Mouse (Mus musculus) mouse trophoblast stem cell (cell line): ENCODE data around the gene Pds5b.
"Not testable (repeated sequence)": the region's sequence is repeated elsewhere in the genome, so short reads cannot be mapped to it uniquely, and the experiment has no call there.

Experiments used
- in situ Hi-C, 2 experiments: fragments of 300-500 bp; cut with MseI, MboI; formaldehyde crosslinking; loops; 2 replicates in 1 of 2; 3 replicates in 1 of 2; pipeline ENCODE4 v1.15.1; 2025

Pds5b gene

DNA sequence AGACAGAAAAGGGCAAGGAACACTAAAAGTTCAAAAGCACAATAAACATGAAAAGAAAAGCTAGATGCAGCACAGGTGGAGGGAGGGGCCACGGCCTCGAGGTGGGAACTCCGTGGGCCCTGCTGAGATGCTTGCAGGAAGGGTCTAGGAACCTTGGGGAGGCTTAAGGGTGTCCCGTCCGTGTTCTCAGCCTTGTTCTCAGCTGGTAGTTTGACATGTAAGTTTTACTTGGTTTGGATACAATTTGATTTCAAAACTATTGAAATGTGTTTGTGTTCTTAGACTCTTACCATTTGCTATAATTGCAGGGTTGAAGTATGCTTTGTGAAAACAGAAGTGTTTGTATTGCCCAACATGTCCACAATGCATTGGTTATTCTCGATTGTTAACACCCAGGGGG lies 149.2 kb downstream of the Pds5b start:
- in situ Hi-C loops, result no loop called here

DNA sequence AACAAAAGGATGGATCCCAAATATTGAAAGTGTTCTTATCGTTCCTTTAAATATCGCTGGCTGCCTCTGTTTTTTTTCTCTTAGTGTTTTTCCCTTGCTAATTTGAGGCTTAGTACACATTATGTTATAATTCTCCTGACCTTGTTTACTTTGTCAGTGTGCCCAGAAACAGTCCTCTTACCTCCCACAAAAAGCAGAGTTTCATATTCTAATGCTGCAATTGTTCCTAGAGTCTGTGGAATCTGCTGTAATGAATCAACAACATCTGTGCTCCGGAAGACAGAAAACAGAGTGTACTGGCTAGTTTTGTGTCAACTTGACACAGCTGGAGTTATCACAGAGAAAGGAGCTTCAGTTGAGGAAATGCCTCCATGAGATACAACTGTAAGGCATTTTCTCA lies 149.8 kb downstream of the Pds5b start:
- in situ Hi-C loops, result no loop called here

DNA sequence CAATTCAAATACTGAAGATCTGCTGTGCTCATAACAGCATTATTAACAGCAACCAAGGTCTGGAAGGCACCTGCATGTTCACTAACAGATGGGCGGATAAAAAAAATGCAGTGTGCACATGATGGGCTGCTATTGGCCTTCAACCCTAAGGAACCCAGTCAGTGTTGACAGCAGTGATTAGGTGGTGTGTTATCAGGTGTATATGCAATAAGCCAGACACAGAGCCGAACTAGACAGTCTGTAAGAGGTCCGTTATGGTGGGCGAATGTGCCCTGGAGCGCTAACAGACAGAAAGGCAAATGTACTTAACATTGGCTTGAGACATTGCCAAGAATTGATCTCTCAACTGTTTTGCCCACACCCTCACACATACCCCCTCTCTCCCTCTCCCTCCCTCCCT lies 156.0 kb downstream of the Pds5b start:
- in situ Hi-C loops, result no loop called here

DNA sequence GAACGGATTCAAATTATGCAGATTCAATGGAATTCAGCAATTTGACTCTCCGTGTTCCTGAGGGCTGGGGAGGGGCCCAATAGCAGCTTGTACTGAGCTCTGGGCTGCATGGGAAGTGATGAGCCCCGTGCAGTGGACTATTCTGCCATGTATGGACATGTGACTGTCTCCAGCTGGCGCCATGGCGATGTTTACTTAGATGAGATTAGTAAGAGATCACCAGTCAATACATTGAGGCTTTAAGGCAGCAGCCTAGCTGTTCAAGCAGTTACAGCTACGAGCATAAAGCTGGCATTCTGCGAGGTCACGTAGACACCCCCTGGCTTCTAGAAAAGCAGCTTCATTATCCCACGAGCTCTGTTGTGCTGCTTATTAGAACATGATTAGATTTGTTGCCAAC lies 157.2 kb downstream of the Pds5b start:
- in situ Hi-C loops, result no loop called here

DNA sequence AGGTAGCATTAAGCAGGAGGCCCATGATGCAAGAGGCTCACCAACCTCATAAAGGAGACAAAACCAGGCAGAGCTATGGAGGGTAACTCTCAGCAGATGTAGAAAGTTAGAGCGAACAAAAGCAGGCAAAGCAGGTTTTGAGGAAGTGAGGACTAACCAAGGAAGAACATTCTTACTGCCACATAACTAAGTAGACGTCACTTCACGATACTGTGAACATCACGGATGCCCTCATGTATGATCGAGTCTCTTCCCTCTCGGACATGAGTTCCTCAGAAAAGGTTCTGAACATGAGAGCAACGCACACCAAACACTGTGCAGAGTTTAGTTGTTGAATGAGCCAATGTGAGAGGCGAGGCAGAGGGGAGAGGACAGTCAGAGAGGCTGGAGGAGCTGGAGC lies 163.2 kb downstream of the Pds5b start:
- in situ Hi-C loops, result no loop called here

DNA sequence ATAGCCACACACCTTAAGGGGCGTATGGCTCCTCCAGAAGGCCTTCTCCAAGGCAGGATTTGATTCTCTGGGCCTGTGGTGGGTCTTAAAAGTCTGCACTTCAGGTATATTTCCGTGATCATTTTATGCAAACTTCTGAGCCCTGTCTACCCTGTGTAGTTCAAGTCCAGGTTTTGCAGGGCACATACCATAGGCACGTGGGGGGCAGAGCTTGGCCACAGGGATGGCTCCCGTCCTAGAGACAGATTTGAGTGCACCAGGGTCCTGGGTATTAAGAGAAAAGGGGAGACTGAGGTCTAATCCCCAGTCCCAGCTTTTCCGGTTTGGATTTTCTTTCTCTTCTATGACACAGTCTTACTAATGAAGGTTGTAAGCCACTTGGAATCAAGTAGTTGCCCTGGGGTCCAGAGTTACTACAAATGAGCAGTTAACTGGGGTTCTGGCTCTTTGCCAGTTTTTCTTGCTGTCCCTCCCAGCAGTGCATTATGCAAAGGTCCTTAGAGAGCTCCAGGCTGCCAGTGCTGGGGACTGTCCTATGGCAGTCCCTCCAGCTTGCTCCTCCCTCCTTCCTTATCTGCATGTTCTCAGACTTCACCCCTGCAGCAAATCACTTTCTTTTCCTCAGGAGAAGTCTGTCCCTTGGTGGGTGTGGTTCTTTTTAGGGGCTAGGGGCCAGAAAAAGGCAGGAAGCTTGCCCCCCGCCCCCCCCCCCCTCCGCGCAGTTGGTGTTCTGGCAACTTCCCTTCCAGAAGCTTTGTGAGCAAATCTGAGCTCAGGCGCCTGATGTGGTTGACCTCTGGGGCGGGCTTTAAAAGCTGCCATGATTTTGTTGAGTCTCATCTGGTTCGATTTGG lies 166.4 kb downstream of the Pds5b start:
- in situ Hi-C loops, result no loop called here

DNA sequence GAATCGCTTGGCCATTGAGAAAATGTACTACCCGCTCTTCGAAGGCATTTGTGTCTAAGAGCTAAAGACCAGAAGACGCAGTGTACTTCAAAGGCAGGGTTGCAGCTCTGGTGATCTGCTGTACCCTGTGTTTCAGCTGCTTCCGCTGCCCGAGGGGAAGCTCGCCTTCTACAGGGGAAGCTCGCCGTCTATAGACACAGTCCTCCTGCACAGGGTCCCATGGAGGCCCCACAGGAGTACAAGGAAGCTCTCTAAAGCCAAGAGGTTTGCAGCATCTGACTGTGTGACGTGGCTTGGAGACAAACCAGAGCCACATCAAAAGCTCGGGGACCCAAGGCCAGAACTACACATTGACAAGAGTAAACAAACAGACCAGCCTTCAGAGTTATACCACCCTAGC lies 167.1 kb downstream of the Pds5b start:
- in situ Hi-C loops, result no loop called here

DNA sequence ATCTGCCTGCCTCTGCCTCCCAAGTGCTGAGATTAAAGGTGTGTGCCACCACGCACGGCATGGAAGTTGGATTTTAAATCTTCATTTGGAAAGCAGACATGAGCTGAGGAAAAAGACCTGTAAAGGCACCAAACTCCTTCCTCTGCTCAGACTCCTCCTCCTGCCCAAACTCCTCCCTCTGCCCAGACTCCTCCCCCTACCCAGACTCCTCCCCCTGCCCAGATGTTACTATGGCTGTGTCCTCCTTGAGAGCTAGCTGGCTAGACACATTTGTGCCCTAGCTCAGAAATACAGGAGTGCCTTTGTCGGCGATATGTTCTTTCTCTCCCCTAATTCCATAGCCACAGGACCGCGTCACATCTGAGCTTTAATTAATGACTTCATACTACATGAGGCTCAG lies 172.4 kb downstream of the Pds5b start:
- in situ Hi-C loops, result no loop called here

DNA sequence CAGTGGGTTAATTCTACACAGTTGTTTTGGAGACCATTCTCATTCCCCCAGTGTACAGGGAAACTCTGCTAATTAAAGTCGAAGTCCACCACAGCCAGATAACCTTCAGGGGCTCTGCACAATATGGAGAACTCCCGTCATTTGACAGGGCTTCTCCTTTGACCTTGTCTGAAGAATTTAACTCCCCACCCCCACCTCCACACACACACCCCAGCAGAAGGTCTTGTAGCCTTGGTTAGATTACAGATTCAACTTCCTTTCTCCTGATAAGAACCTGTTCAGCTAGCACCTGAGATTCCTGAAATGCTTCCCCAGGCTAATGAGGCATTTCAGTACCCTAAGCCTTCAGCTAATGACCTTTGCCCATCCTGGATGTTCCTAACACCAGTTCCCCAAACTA lies 177.3 kb downstream of the Pds5b start:
- in situ Hi-C loops, result no loop called here

DNA sequence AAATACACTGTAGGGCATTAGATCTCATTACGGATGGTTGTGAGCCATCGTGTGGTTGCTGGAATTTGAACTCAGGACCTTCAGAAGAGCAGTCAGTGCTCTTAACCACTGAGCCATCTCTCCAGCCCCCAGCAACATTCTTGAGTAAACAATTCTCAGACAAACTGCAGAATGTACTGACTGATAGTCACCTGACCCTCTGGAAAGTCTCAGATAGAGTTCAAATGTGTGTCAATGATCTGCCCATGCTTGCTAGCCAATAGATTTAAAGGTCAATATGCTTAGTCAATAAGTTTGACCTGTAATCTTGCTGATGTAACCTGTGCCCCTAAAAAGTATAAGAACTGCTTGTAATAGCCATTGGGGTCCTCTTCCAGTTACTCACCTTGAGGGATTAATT lies 178.6 kb downstream of the Pds5b start:
- in situ Hi-C loops, result not testable (repeated sequence)

DNA sequence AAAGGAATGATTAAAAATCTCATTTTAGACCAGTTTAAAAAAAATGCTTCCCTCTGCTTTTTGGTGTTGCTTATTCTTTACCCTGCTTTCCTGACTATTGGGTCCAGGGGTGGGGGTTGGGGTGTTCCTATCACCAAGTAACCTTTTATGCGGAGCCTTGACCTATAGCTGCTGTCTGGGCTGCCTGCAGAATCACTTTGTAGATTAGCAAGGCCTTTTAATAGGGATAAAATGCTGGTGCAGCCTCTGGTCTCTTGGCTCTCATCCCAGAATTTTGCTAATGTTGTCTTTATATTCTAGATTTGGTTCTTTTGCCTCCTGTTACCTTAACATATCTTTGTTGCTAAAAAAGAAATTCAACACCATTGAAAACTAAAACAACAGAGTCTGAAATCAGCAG lies 181.0 kb downstream of the Pds5b start:
- in situ Hi-C loops, result no loop called here

DNA sequence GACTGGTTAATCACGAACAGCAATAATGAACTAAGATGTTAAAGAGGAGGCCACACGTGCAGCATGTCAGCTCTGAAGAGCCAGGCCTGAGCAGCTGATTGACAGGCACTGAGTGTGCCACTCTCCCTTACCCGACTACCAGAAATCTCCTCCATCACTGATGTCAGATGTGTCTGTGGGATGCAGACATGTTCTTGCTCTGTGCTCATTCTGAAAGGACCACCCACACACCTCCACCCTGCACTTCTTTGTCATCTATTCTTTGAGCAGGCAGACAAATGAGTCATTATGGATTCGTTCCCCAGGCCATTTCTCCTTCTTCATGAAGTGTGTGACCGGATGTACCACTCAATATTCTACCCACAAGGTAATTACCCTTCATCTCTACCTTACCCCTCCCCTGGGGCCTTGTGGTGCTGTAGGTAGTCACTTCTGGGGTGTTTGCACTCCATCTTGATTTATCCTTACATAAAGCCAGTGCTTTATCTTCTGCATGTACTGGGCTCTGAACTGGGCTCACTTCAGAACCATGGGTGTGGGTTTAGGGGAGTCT lies 186.2 kb downstream of the Pds5b start:
- in situ Hi-C loops, result no loop called here
